Mouse (Mus musculus) liver, embryonic 14.5 days (tissue): ENCODE data around the gene Leng8. TPM values are rescaled to one million over a fixed set of nuclear protein-coding genes. Genes with fewer than 3 reads are reported as not detected.

Experiments
- ATAC-seq: fragments of 200-750 bp; cut with Nextera tagmentation; 2 replicates; pipeline ENCODE4 v1.8.0; 2017; ENCODE audit warnings: moderate number of reproducible peaks, mild to moderate bottlenecking, moderate library complexity; ENCODE audit not compliant: insufficient read depth
- DNase-seq, 3 experiments: peaks; one replicate each; pipeline ENCODE4 v3.0.0-alpha.2; 2012 to 2013; ENCODE audit warnings: low read depth in 3 of 3, low spot score in 3 of 3
- H3K27ac ChIP-seq: fragments of 300-500 bp; sonication (generic); 2 replicates; pipeline ENCODE4 v1.5.1; 2014; ENCODE audit warnings: moderate library complexity, mild to moderate bottlenecking, control low read depth, inconsistent platforms
- H3K27me3 ChIP-seq: fragments of 300-500 bp; sonication (generic); 2 replicates; pipeline ENCODE4 v1.6.1; 2014; ENCODE audit warnings: mild to moderate bottlenecking, low read length, moderate library complexity; ENCODE audit not compliant: control insufficient read depth, insufficient read depth
- H3K36me3 ChIP-seq: fragments of 300-500 bp; sonication (generic); replicated peaks from 2 replicates; pipeline ENCODE4 v1.6.1; 2014; ENCODE audit warnings: low read depth; ENCODE audit not compliant: control insufficient read depth, insufficient read depth
- H3K4me1 ChIP-seq, 2 experiments: fragments of 200-500 bp in 1 of 2; fragments of 300-500 bp in 1 of 2; sonication (generic) in 1 of 2; replicated peaks; 2 replicates each; pipeline ENCODE4 v1.6.1; 2012 to 2014; ENCODE audit warnings: antibody characterized with exemption in 1 of 2, inconsistent platforms in 1 of 2, low read length in 1 of 2; ENCODE audit not compliant: control insufficient read depth in 2 of 2, insufficient read depth in 2 of 2
- H3K4me2 ChIP-seq: fragments of 300-500 bp; sonication (generic); 2 replicates; pipeline ENCODE4 v1.6.1; 2014; ENCODE audit warnings: low read depth, mild to moderate bottlenecking, control low read depth, moderate library complexity
- H3K4me3 ChIP-seq, 2 experiments: fragments of 200-500 bp in 1 of 2; fragments of 300-500 bp in 1 of 2; sonication (generic) in 1 of 2; 2 replicates each; pipeline ENCODE4 v1.5.1; 2012 to 2014; ENCODE audit warnings: low read depth in 2 of 2, low read length in 2 of 2, mild to moderate bottlenecking in 2 of 2, control low read depth in 1 of 2, inconsistent platforms in 1 of 2, moderate library complexity in 1 of 2; ENCODE audit not compliant: insufficient read depth in 1 of 2
- H3K9ac ChIP-seq: fragments of 300-500 bp; sonication (generic); replicated peaks from 2 replicates; pipeline ENCODE4 v1.6.1; 2014; ENCODE audit warnings: mild to moderate bottlenecking, control low read depth, moderate library complexity
- H3K9me3 ChIP-seq: fragments of 300-500 bp; sonication (generic); 2 replicates; pipeline ENCODE4 v1.6.1; 2016; ENCODE audit warnings: low read length, mixed read lengths; ENCODE audit not compliant: control insufficient read depth
- CTCF ChIP-seq: IDR thresholded peaks from 2 replicates; pipeline ENCODE4 v1.5.1; 2016; ENCODE audit warnings: antibody characterized with exemption, low read depth, control low read depth
- EP300 ChIP-seq: IDR thresholded peaks from 2 replicates; pipeline ENCODE4 v1.6.1; 2016; ENCODE audit warnings: antibody characterized with exemption, low read depth
- WGBS: fragments of 180-500 bp; shearing (Covaris S2); extraction: QIAGEN DNeasy Blood & Tissue Kit; methylation state at CpG from one replicate; pipeline ENCODE4 v1.1.7; 2014; ENCODE audit not compliant: insufficient replicate concordance; 5-methylcytosine and 5-hydroxymethylcytosine counted together
- polyA plus RNA-seq, 2 experiments: library from polyadenylated mRNA; depleted of rRNA in 1 of 2; stranded (reverse) in 1 of 2; unstranded in 1 of 2; fragments of >200 nt; fragmentation: Nextera tagmentation in 1 of 2; extraction: Ambion mirVana in 1 of 2; gene quantifications; 2 replicates each; pipeline versions ENCODE4 v1.2.1 to v1.2.3; 2012 to 2014

Gene Leng8
- polyA plus RNA-seq, 2 experiments = 12.5 to 52.6 TPM

GRCm38 (mm10) chr7:4167098-4167497, 30.3 kb downstream of the Leng8 start:
- DNase-seq (no peak), ATAC-seq (no peak)
- Histone ChIP-seq H3K4me3 (no peak overlapping the region), H3K4me1 (peaks cover 0 to 9% of the 10 kb centered on the region in 2 experiments; a peak in 2 of 4 replicates), H3K27me3 (no peaks in the 10 kb centered on the region), H3K27ac (no peak overlapping the region), H3K9ac (no peak overlapping the region), H3K4me2 (no peak overlapping the region), H3K36me3 (no peaks in the 10 kb centered on the region), H3K9me3 (no peaks in the 10 kb centered on the region)
- TF ChIP-seq CTCF (no peak), EP300 (no peak)

- Histone ChIP-seq H3K9me3 (no peaks in the 10 kb centered on the region), H3K27me3 (no peaks in the 10 kb centered on the region), H3K4me1 (no peaks in the 10 kb centered on the region; a peak in 1 of 4 replicates), H3K27ac (no peak overlapping the region), H3K4me2 (no peak overlapping the region), H3K9ac (no peak overlapping the region), H3K4me3 (no peak overlapping the region), H3K36me3 (no peaks in the 10 kb centered on the region)
- DNase-seq (no peak), ATAC-seq (no peak)
- 52% methylated on average over 6 of the region's 6 CpGs for WGBS
- TF ChIP-seq CTCF (no peak), EP300 (no peak)
Measured at GRCm38 (mm10) chr7:4170193-4170938, 33.5 kb downstream of the Leng8 start.

GRCm38 (mm10) chr7:4178438-4178837, 41.6 kb downstream of the Leng8 start:
- H3K4me3 ChIP-seq = no peak overlapping the region
- no peak for TF ChIP-seq CTCF
- TF ChIP-seq EP300 = no peak
- no peak overlapping the region for H3K9ac ChIP-seq
- H3K9me3 ChIP-seq = no peaks in the 10 kb centered on the region
- WGBS = 26% methylated on average over 3 of the region's 3 CpGs
- no peak for ATAC-seq
- no peaks in the 10 kb centered on the region for H3K4me1 ChIP-seq
- H3K4me2 ChIP-seq = no peak overlapping the region
- H3K27ac ChIP-seq = no peak overlapping the region
- H3K36me3 ChIP-seq = no peaks in the 10 kb centered on the region
- peak in 1 of 3 experiments; percentile 22 for DNase-seq
- H3K27me3 ChIP-seq = no peaks in the 10 kb centered on the region

Other genes starting within 250 kb of the Leng8 start
- 0.20 and 0.28 TPM in 2 replicates for gene Gm14548, start 238.9 kb upstream of the Leng8 start, polyA plus RNA-seq (2012; rRNA removed)
- gene Gm14548, start 238.9 kb upstream of the Leng8 start, polyA plus RNA-seq (2014; fragmentation: Nextera tagmentation; extraction: Ambion mirVana) = 0.10 and 0.55 TPM in 2 replicates
- 0.26 and 0.32 TPM in 2 replicates for gene Lilra6, start 221.5 kb upstream of the Leng8 start, polyA plus RNA-seq (2012; rRNA removed)
- 0.14 and 0.15 TPM in 2 replicates for gene Lilra6, start 221.5 kb upstream of the Leng8 start, polyA plus RNA-seq (2014; fragmentation: Nextera tagmentation; extraction: Ambion mirVana)
- 0.63 and 1.3 TPM in 2 replicates for gene Lair1, start 73.8 kb upstream of the Leng8 start, polyA plus RNA-seq (2012; rRNA removed)
- gene Lair1, start 73.8 kb upstream of the Leng8 start, polyA plus RNA-seq (2014; fragmentation: Nextera tagmentation; extraction: Ambion mirVana) = 0.88 and 2.2 TPM in 2 replicates
- gene Ttyh1, start 17.6 kb upstream of the Leng8 start, polyA plus RNA-seq (2012; rRNA removed) = 0.11 and 0.36 TPM in 2 replicates
- 0.23 and 0.24 TPM in 2 replicates for gene Ttyh1, start 17.6 kb upstream of the Leng8 start, polyA plus RNA-seq (2014; fragmentation: Nextera tagmentation; extraction: Ambion mirVana)
- gene Leng9, start 13.3 kb downstream of the Leng8 start, polyA plus RNA-seq (2012; rRNA removed) = 0.61 and 0.71 TPM in 2 replicates
- 0.44 and 0.56 TPM in 2 replicates for gene Leng9, start 13.3 kb downstream of the Leng8 start, polyA plus RNA-seq (2014; fragmentation: Nextera tagmentation; extraction: Ambion mirVana)
- gene Cdc42ep5, start 27.8 kb downstream of the Leng8 start, polyA plus RNA-seq (2012; rRNA removed) = 6.1 and 8.4 TPM in 2 replicates
- 6.7 TPM in 2 replicates for gene Cdc42ep5, start 27.8 kb downstream of the Leng8 start, polyA plus RNA-seq (2014; fragmentation: Nextera tagmentation; extraction: Ambion mirVana)
- 0.16 and 0.24 TPM in 2 replicates for gene Lilra5, start 100.7 kb downstream of the Leng8 start, polyA plus RNA-seq (2012; rRNA removed)
- gene Lilra5, start 100.7 kb downstream of the Leng8 start, polyA plus RNA-seq (2014; fragmentation: Nextera tagmentation; extraction: Ambion mirVana) = 0.43 and 0.44 TPM in 2 replicates
- gene Ncr1, start 200.7 kb downstream of the Leng8 start, polyA plus RNA-seq (2012; rRNA removed) = 0.03 TPM in 1 of 2 replicates, not detected in the other
- gene Ncr1, start 200.7 kb downstream of the Leng8 start, polyA plus RNA-seq (2014; fragmentation: Nextera tagmentation; extraction: Ambion mirVana) = not detected in 2 replicates